Mouse (Mus musculus): ENCODE results near the gene Ywhag. TPM values are rescaled to one million over a fixed set of nuclear protein-coding genes. Genes with fewer than 3 reads are reported as not detected.

Ywhag gene
- polyA plus RNA-seq, 1 experiment from 2014 or later, result 156 TPM

DNA sequence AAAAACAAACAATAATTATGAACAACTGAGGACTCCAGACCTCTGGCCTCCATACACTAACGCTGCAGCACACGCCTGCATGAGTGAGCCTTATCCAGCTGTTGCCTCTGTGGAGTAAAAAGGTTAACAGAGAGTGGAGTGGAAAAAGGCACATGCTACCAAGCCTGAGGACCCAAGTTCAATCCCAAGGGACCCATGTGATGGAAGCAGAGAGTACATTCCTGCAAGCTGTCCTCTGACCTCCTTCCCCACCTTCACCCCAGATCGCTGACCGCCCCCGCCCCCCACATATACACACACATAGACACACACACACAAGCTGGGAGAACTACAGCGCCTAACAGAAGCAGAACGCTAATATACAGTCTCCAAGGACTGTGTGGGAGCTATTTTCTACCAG, 10.5 kb downstream of the Ywhag start:
- Histone ChIP-seq H3K4me2 (no peak overlapping the region), H3K27ac (no peak overlapping the region), H3K4me3 (no peak overlapping the region), H3K9me3 (no peaks in the 10 kb centered on the region), H3K27me3 (no peaks in the 10 kb centered on the region), H3K4me1 (no peaks in the 10 kb centered on the region), H3K9ac (no peak overlapping the region), H3K36me3 (peaks cover 66% of the 10 kb centered on the region)
- ATAC-seq (ENCODE audit: borderline replicate concordance, extremely low read depth, low FRiP score, low TSS enrichment), result no peak
- WGBS, result 95% methylated on average over 7 of the region's 7 CpGs

GRCm38 (mm10) chr5:135919902-135920301, 14.5 kb downstream of the Ywhag start:
- Histone ChIP-seq H3K4me1 (0 out of 2 replicates have a peak, but pooled peaks cover 4% of the 10 kb centered on the region), H3K4me2 (no peak overlapping the region), H3K27ac (no peak overlapping the region), H3K9ac (no peak overlapping the region), H3K9me3 (no peaks in the 10 kb centered on the region), H3K36me3 (peaks cover 58% of the 10 kb centered on the region), H3K4me3 (no peak overlapping the region), H3K27me3 (no peaks in the 10 kb centered on the region)
- no peak for ATAC-seq (ENCODE audit: borderline replicate concordance, extremely low read depth, low FRiP score, low TSS enrichment)
- WGBS, result 88% methylated on average over 3 of the region's 3 CpGs

DNA sequence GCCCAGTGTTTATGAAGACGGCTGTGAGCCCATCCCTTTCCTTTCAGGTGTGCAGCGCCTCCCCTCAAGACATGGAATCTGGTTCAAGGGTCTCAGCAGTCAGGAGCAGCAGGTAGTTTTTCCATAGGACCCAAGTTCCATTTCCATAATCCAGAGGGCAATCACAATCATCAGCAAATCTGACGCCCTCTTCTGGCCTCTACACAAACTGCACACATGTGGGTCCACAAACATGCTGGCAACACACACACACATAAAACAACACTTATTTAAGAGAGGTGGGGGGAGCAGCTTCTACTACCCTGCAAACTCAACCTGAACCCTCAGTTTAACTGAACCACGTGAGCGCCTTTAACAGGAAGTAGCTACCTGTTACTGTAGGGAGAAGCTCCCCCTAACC, 15.8 kb downstream of the Ywhag start:
- H3K4me1 ChIP-seq, result peaks cover 9% of the 10 kb centered on the region; the same call in 1 of the 2 replicates
- peaks cover 52% of the 10 kb centered on the region for H3K36me3 ChIP-seq
- H3K4me3 ChIP-seq, result no peak overlapping the region
- H3K9ac ChIP-seq, result no peak overlapping the region
- no peak overlapping the region for H3K27ac ChIP-seq
- ATAC-seq (ENCODE audit: borderline replicate concordance, extremely low read depth, low FRiP score, low TSS enrichment), result no peak
- 95% methylated on average over 5 of the region's 5 CpGs for WGBS
- no peaks in the 10 kb centered on the region for H3K9me3 ChIP-seq
- no peak overlapping the region for H3K4me2 ChIP-seq
- H3K27me3 ChIP-seq, result no peaks in the 10 kb centered on the region

DNA sequence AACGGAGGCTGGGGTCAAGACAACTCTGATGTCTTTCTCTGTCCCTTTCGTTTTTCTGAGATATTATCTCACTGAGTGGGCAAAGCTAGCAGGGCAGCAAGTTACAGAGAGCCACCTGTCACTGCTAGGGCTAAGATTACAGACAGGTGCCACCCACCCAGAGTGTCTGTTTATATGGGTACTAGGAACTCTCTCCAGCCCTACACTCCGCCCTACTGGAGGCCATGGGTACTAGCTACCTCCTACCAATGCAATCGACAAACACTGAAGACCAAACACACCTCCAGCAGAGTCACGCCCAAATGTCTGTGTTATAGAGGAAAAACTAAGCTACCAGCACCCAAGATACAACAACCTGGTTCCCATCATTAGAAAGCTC, 16.4 kb downstream of the Ywhag start:
- Histone ChIP-seq H3K27me3 (no peaks in the 10 kb centered on the region), H3K27ac (no peak overlapping the region), H3K4me1 (peaks cover 9% of the 10 kb centered on the region; the same call in 1 of the 2 replicates), H3K4me3 (no peak overlapping the region), H3K36me3 (peaks cover 49% of the 10 kb centered on the region), H3K9me3 (no peaks in the 10 kb centered on the region), H3K9ac (no peak overlapping the region), H3K4me2 (no peak overlapping the region)
- ATAC-seq (ENCODE audit: borderline replicate concordance, extremely low read depth, low FRiP score, low TSS enrichment), result no peak
- 89% methylated on average over 5 of the region's 5 CpGs for WGBS

DNA sequence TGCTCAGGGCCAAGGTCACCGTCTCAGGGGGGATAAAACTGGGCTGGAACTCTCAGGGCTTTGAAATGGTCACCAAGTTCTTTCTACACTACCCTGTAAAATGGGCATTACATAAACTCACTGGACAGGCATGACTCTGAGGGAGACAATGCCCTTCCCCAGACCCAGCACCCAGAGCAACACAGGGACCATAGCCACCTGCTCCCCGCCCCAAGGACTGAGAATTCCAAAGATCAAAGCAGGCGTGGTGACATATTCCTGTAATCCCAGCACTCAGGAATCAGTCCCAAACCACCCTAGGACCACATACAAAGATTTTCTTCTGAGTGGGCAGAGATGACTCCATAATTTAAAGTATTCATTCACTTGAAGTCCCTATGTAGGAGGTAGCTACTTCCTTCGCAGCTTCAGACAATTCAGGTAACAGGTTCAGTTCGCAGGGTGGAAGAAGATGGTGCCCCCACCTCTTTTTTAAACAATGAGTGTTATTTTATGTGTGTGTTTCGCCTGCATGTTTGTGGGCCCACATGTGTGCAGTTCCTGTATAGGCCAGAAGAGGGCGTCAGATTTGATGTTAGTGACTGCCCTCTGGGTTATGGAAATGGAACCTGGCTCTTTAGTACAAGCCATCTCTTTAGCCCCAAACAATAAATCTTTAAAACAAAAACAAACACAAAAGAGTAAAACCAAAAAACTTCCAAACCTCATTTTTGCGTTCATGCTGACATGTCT, 16.9 kb downstream of the Ywhag start:
- Histone ChIP-seq H3K4me3 (no peak overlapping the region), H3K4me1 (peaks cover 9% of the 10 kb centered on the region; the same call in 1 of the 2 replicates), H3K9ac (no peak overlapping the region), H3K9me3 (no peaks in the 10 kb centered on the region), H3K27me3 (no peaks in the 10 kb centered on the region), H3K4me2 (no peak overlapping the region), H3K27ac (no peak overlapping the region), H3K36me3 (peaks cover 45% of the 10 kb centered on the region)
- no peak for ATAC-seq (ENCODE audit: borderline replicate concordance, extremely low read depth, low FRiP score, low TSS enrichment)
- 90% methylated on average over 8 of the region's 8 CpGs for WGBS

- no peak overlapping the region for H3K4me2 ChIP-seq
- H3K9me3 ChIP-seq, result no peaks in the 10 kb centered on the region
- H3K27ac ChIP-seq, result no peak overlapping the region
- no peak for ATAC-seq (ENCODE audit: borderline replicate concordance, extremely low read depth, low FRiP score, low TSS enrichment)
- H3K36me3 ChIP-seq, result peaks cover 40% of the 10 kb centered on the region
- 80% methylated on average over 3 of the region's 3 CpGs for WGBS
- H3K4me1 ChIP-seq, result peaks cover 9% of the 10 kb centered on the region; the same call in 1 of the 2 replicates
- no peaks in the 10 kb centered on the region for H3K27me3 ChIP-seq
- no peak overlapping the region for H3K9ac ChIP-seq
- no peak overlapping the region for H3K4me3 ChIP-seq
Observed at GRCm38 (mm10) chr5:135916601-135917000, 17.8 kb downstream of the Ywhag start.

GRCm38 (mm10) chr5:135916051-135916565, 18.3 kb downstream of the Ywhag start:
- Histone ChIP-seq H3K27ac (no peak overlapping the region), H3K9ac (no peak overlapping the region)
- ATAC-seq (ENCODE audit: borderline replicate concordance, extremely low read depth, low FRiP score, low TSS enrichment), result no peak

GRCm38 (mm10) chr5:135914156-135914555, 20.3 kb downstream of the Ywhag start:
- H3K27me3 ChIP-seq, result no peaks in the 10 kb centered on the region
- no peak overlapping the region for H3K9ac ChIP-seq
- WGBS, result 73% methylated on average over 6 of the region's 6 CpGs
- no peak overlapping the region for H3K27ac ChIP-seq
- ATAC-seq (ENCODE audit: borderline replicate concordance, extremely low read depth, low FRiP score, low TSS enrichment), result 0 out of 2 replicates have a peak, but pooled peaks have one; percentile 25
- no peak overlapping the region for H3K4me3 ChIP-seq
- peaks cover 10% of the 10 kb centered on the region for H3K4me1 ChIP-seq
- no peaks in the 10 kb centered on the region for H3K9me3 ChIP-seq
- H3K36me3 ChIP-seq, result peaks cover 43% of the 10 kb centered on the region
- no peak overlapping the region for H3K4me2 ChIP-seq

More at GRCm38 (mm10) chr5:135916051-135916565, 18.3 kb downstream of the Ywhag start:
- Histone ChIP-seq H3K9me3 (no peaks in the 10 kb centered on the region), H3K36me3 (peaks cover 40% of the 10 kb centered on the region), H3K4me1 (peaks cover 9% of the 10 kb centered on the region; the same call in 1 of the 2 replicates), H3K27me3 (no peaks in the 10 kb centered on the region), H3K4me3 (no peak overlapping the region), H3K4me2 (no peak overlapping the region)
- 69% methylated on average over 6 of the region's 6 CpGs for WGBS

GRCm38 (mm10) chr5:135913201-135913600, 21.2 kb downstream of the Ywhag start:
- no peak for ATAC-seq (ENCODE audit: borderline replicate concordance, extremely low read depth, low FRiP score, low TSS enrichment)
- peaks cover 13% of the 10 kb centered on the region for H3K4me1 ChIP-seq

GRCm38 (mm10) chr5:135911633-135912220, 22.7 kb downstream of the Ywhag start:
- Histone ChIP-seq H3K4me3 (no peak overlapping the region), H3K9me3 (no peaks in the 10 kb centered on the region), H3K27ac (no peak overlapping the region), H3K4me2 (no peak overlapping the region), H3K4me1 (peaks cover 24% of the 10 kb centered on the region), H3K36me3 (peaks cover 47% of the 10 kb centered on the region), H3K27me3 (no peaks in the 10 kb centered on the region), H3K9ac (no peak overlapping the region)
- 82% methylated on average over 11 of the region's 11 CpGs for WGBS
- no peak for ATAC-seq (ENCODE audit: borderline replicate concordance, extremely low read depth, low FRiP score, low TSS enrichment)

More at GRCm38 (mm10) chr5:135913201-135913600, 21.2 kb downstream of the Ywhag start:
- H3K36me3 ChIP-seq, result peaks cover 41% of the 10 kb centered on the region
- no peak overlapping the region for H3K4me3 ChIP-seq
- H3K9me3 ChIP-seq, result no peaks in the 10 kb centered on the region
- no peaks in the 10 kb centered on the region for H3K27me3 ChIP-seq
- H3K27ac ChIP-seq, result no peak overlapping the region
- 64% methylated on average over 5 of the region's 5 CpGs for WGBS
- no peak overlapping the region for H3K4me2 ChIP-seq
- H3K9ac ChIP-seq, result no peak overlapping the region

GRCm38 (mm10) chr5:135910813-135911212, 23.6 kb downstream of the Ywhag start:
- 85% methylated on average over 25 of the region's 25 CpGs for WGBS
- Histone ChIP-seq H3K27ac (no peak overlapping the region), H3K4me2 (no peak overlapping the region), H3K27me3 (no peaks in the 10 kb centered on the region), H3K9me3 (no peaks in the 10 kb centered on the region), H3K4me3 (no peak overlapping the region), H3K36me3 (peaks cover 47% of the 10 kb centered on the region), H3K9ac (no peak overlapping the region), H3K4me1 (peaks cover 30% of the 10 kb centered on the region)
- no peak for ATAC-seq (ENCODE audit: borderline replicate concordance, extremely low read depth, low FRiP score, low TSS enrichment)

GRCm38 (mm10) chr5:135909646-135910045, 24.8 kb downstream of the Ywhag start:
- Histone ChIP-seq H3K27me3 (no peaks in the 10 kb centered on the region), H3K27ac (no peak overlapping the region), H3K4me3 (no peak overlapping the region), H3K4me1 (peaks cover 36% of the 10 kb centered on the region), H3K36me3 (peaks cover 47% of the 10 kb centered on the region), H3K9ac (no peak overlapping the region), H3K4me2 (no peak overlapping the region), H3K9me3 (no peaks in the 10 kb centered on the region)
- 81% methylated on average over 10 of the region's 10 CpGs for WGBS
- no peak for ATAC-seq (ENCODE audit: borderline replicate concordance, extremely low read depth, low FRiP score, low TSS enrichment)
